Mouse (Mus musculus) left cerebral cortex, postnatal 36 days (tissue): Measurements from ENCODE around the gene Slc39a8. TPM values are rescaled to one million over a fixed set of nuclear protein-coding genes. Genes with fewer than 3 reads are reported as not detected.

Source experiments
- DNase-seq, 2 experiments: peaks; one replicate each; pipeline ENCODE4 v3.0.0; 2021 to 2022; ENCODE audit warnings: low spot score in 2 of 2, mixed read lengths in 1 of 2
- intact Hi-C: fragments of 180-260 bp; cut with DNase I; formaldehyde crosslinking; loops from one replicate; pipeline ENCODE4 v1.15.1; 2025
- total RNA-seq, 2 experiments: library from RNA; stranded (reverse); gene quantifications; 2 replicates each; pipeline ENCODE4 v1.2.3; 2021

Gene Slc39a8
- total RNA-seq, 2 experiments from 2014 or later = 2.6 to 4.2 TPM

DNA sequence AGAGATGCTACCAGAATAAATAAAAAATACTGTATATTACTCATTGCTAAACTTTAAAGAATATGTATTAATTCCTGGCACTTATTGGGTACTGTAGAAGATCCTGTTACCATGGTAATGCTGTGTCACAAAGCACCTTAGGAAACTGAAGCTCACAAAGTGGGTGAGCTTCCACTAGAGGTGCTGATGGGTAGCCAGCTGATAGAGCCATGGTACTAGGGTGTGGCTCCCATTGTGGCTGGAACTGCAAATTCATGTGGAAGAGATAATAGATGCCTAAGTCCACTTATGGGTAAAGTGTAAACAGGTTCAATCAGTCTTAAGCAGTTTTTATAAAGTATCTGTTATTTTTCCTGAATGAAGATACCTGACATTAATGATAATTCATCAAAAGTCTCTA is 64.3 kb downstream of the Slc39a8 start:
- DNase-seq = no peak
- intact Hi-C loops = loop anchor here (5.0 to 10.0 kb wide), 4 partner anchors 83 to 1863 kb away; partner anchors contain the start of gene Ppp3ca

DNA sequence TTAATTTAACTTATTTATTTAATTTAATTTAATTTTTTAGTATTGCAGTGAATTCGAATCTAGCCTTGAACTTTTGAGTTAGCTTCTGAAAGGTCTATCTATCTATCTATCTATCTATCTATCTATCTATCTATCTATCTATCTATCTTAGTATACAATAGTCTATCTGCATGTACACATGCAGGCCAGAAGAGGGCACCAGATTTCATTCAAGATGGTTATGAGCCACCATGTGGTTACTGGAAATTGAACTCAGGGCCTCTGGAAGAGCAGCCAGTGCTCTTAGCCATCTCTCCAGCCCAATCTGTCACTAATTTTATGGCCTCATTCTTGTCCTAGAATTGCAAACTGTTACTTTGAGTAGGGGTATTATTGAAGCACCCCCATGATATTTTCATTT is 78.3 kb downstream of the Slc39a8 start:
- intact Hi-C loops = no loop called here
- DNase-seq = no peak

DNA sequence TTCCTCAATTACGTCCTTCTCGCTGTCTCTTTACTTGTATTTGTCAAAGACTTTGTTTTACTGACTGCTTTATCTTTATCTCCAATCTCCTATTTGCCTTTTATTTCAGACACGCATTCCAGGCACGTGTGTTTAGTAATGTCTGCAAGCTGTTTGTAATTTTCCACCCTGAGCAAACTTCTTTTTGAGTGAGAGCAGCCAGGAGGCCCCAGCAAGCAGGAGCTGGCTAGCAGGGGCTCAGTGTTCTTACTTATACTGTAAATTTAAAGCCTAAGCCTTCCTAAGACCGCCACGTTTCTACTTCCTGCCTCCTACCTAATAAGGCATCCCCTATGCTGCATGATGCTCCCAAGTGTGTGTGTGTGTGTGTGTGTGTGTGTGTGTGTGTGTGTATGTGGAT is 79.8 kb downstream of the Slc39a8 start:
- DNase-seq = no peak
- intact Hi-C loops = no loop called here

DNA sequence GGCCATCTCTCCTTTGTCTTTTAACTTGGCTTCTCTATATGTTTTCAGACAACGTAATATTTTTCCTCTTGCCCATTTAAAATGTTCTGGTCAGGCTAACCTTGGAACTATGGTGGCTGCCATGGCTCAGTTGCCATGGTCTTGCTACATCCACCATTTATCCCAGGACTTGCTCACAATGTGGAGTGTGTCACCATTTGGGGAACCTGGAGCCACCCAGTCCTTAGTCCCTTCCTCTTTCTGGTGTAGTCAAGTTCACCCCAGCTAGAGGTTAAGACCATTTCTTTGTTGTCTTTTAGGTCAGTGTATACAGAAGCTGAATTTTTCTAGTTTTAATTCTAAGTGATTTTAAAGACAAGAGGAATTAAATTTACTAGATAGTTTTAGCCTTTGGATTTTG is 80.7 kb downstream of the Slc39a8 start:
- DNase-seq = no peak
- intact Hi-C loops = no loop called here

DNA sequence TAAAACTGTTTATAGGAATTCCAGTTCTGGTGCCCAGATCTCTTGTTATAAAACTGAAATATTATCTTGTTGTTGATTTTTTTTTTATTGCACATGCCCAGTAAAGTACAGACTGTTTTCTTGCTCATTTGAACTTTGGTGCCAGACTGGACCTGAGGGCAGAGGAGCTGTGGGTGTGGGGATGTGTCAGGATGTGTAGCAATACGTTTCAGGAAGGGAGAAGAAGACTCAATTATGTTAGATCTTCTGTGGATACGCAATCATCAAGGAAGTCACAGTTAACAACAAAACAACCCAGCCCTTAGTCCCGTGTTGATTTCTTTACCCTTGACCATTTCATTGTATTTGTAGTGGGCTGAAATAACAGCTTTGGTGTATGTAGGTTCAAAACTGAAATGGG is 81.9 kb downstream of the Slc39a8 start:
- DNase-seq = no peak
- intact Hi-C loops = no loop called here

DNA sequence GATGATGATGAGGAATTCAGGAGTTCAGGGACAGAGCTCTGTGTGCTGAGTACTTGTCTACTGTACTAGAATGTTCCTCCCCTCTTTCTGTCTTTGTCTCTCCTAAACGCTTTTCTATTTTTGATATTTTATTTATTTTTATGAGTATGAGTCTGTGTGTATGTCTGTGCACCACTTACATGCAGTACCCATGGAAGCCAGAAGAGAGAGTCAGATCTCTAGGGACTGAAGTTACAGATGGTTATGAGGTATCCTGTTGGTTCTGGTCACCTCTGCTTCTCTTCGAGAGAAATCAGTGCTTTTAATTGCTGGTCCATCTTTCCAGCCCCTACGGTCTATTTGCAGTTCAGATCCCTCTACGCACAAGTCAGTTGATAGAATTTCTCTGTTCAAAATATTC is 90.9 kb downstream of the Slc39a8 start:
- DNase-seq = no peak
- intact Hi-C loops = no loop called here

DNA sequence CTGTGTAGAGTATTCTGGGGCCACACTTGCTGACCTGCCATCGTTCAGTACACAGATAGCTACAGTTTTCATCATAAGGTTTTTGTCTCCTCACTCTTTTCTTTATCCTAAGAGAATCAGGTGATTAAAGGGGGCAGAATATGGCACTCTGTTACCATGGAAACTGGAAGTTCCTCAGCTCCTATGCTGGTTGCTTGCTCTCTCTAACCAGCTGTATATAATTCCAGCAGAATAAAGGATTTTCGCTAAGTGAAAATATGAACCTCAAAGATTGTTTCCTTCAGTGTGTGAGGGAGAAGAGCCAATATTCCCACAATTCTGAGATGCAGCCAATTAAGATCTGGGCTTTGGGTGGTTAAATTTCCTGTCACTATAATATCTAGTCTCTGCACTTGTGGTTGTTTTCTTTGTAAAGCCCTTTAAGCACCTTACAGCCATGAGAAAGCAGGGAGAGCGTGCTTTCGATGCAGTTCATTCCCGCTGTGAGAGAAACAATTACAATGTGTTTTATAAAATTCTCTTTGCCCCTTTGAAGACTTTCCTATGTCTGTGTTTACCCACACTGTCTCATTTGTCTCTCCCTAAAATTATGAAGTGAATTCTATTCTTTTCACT is 93.6 kb downstream of the Slc39a8 start:
- DNase-seq = no peak
- intact Hi-C loops = no loop called here

DNA sequence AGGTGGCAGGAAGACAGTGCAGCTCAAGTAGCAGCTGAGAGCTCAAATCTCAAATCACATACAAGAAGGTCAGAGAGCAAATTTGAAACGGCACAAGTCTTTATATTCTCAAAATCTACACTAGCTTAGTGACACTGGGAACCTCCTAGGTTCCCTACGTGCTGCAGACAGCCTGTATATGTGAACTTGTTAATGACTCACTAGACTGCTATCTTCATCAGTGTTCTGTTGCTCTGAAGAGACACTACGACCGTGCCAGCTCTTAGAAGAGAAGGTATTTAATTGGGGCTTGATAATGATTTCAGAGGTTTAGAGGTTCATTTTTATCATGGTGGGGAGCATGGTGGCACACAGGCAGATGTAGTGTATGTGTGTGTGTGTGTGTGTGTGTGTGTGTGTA is 94.2 kb downstream of the Slc39a8 start:
- DNase-seq = no peak
- intact Hi-C loops = no loop called here

DNA sequence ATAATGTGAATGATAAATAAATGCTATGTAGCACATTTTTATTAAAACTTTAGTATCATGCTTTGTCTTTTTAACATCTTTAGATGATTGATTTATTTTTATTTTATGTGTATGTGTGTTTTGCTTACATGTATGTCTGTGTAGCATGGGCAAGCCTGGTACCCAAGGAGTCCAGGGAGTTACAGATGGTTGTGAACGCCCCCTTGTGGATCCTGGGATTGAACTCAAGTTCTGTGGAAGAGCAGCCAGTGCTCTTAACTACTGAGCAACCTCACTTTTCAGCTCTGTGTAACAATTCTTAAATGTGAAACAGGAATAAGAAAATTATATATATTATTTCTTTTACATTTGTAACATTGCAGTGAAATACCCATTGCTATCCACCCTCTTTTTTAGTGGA is 101.7 kb downstream of the Slc39a8 start:
- intact Hi-C loops = no loop called here
- DNase-seq = no peak

DNA sequence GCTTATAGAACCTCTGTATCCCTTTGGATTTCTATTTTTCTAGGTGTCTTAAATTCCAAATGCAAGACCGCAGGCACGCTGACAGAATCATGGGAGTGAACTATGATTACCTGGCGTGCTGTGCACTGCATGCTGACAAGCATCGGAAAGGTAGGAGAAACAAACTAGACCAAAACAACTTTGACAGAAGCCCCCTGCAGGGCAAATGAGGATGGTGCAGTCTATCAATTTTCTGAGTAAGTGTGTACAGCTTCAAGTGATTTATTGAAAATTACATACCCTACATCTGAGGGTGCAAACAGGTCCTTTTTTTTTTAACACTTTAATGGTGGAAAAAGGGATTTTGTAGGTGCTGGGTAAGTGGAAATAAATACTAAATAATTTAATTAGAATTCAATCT is 103.1 kb downstream of the Slc39a8 start:
- DNase-seq = peak in 1 of 2 experiments; percentile 5
- intact Hi-C loops = no loop called here

DNA sequence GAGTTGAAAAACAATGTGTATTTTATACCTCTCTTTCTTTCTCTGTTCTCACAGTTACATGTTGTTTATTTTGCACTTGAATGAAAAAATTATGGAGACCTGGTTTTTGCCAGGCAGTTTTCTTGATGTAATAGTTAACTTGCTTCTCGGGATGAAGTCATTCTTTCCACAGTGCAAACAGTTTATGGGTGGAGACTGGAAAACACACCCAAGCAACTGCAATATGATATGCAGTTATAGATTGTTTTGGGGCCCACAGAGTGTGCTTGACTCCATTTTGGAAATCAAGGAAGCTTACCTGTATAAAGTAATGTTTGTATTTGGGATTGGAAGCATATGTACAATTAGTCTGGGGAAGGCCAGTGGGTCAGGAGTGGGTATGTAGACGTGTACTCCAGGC is 112.4 kb downstream of the Slc39a8 start:
- intact Hi-C loops = no loop called here
- no peak for DNase-seq

Other genes starting within 250 kb of the Slc39a8 start
- gene Nfkb1, start 133.7 kb upstream of the Slc39a8 start, total RNA-seq = 10 to 100 TPM; 16.3 to 23.0 TPM